Mouse (Mus musculus) heart, embryonic 16.5 days (tissue): ENCODE measurements around the gene Gipc1. TPM values are rescaled to one million over a fixed set of nuclear protein-coding genes. Genes with fewer than 3 reads are reported as not detected.

Experiments
- ATAC-seq: fragments of 200-750 bp; cut with Nextera tagmentation; replicated peaks from 2 replicates; pipeline ENCODE4 v1.8.0; 2017; ENCODE audit warnings: moderate number of reproducible peaks; ENCODE audit not compliant: insufficient read depth, low FRiP score; ENCODE audit errors: extremely low read depth
- H3K27ac ChIP-seq: fragments of 300-500 bp; sonication (generic); 2 replicates; pipeline ENCODE4 v1.5.1; 2014; ENCODE audit warnings: mild to moderate bottlenecking, low read length, control low read depth, moderate library complexity
- H3K27me3 ChIP-seq: fragments of 300-500 bp; sonication (generic); 2 replicates; pipeline ENCODE4 v1.6.1; 2014; ENCODE audit warnings: low read length, mixed read lengths; ENCODE audit not compliant: control insufficient read depth, insufficient read depth
- H3K36me3 ChIP-seq: fragments of 300-500 bp; sonication (generic); 2 replicates; pipeline ENCODE4 v1.6.1; 2014; ENCODE audit not compliant: control insufficient read depth, insufficient read depth
- H3K4me1 ChIP-seq: fragments of 300-500 bp; sonication (generic); 2 replicates; pipeline ENCODE4 v1.6.1; 2014; ENCODE audit warnings: low read length, mixed read lengths; ENCODE audit not compliant: control insufficient read depth, insufficient read depth
- H3K4me2 ChIP-seq: fragments of 300-500 bp; sonication (generic); 2 replicates; pipeline ENCODE4 v1.6.1; 2014; ENCODE audit warnings: low read depth, mild to moderate bottlenecking, control low read depth, low read length
- H3K4me3 ChIP-seq: fragments of 300-500 bp; sonication (generic); 2 replicates; pipeline ENCODE4 v1.5.1; 2014; ENCODE audit warnings: mild to moderate bottlenecking, control low read depth, low read length
- H3K9ac ChIP-seq: fragments of 300-500 bp; sonication (generic); 2 replicates; pipeline ENCODE4 v1.6.1; 2014; ENCODE audit warnings: low read length, control low read depth
- H3K9me3 ChIP-seq: fragments of 300-500 bp; sonication (generic); replicated peaks from 2 replicates; pipeline ENCODE4 v1.6.1; 2016; ENCODE audit warnings: low read length; ENCODE audit not compliant: control insufficient read depth
- WGBS: fragments of 180-500 bp; shearing (Covaris S2); extraction: QIAGEN DNeasy Blood & Tissue Kit; methylation state at CpG from one replicate; pipeline ENCODE4 v1.1.7; 2014; 5-methylcytosine and 5-hydroxymethylcytosine counted together
- polyA plus RNA-seq: library from polyadenylated mRNA; unstranded; fragments of >200 nt; fragmentation: Nextera tagmentation; extraction: Ambion mirVana; gene quantifications from 2 replicates; pipeline ENCODE4 v1.2.1, GENCODE M21; 2015

Gipc1 gene
- polyA plus RNA-seq, 1 experiment from 2014 or later, result 135 TPM

- H3K27me3 ChIP-seq, result no peaks in the 10 kb centered on the region
- H3K4me1 ChIP-seq, result peaks cover 29% of the 10 kb centered on the region
- H3K4me2 ChIP-seq, result no peak overlapping the region
- no peak overlapping the region for H3K9ac ChIP-seq
- no peak overlapping the region for H3K4me3 ChIP-seq
- no peak for ATAC-seq
- WGBS, result 91% methylated on average over 9 of the region's 9 CpGs
- no peak overlapping the region for H3K27ac ChIP-seq
- peaks cover 4% of the 10 kb centered on the region for H3K36me3 ChIP-seq
- H3K9me3 ChIP-seq, result no peaks in the 10 kb centered on the region
These were observed 3.6 kb downstream of the Gipc1 start for GRCm38 (mm10) chr8:83656043-83656442.

GRCm38 (mm10) chr8:83656484-83657246 is 4.2 kb downstream of the Gipc1 start:
- ATAC-seq, result no peak
- no peaks in the 10 kb centered on the region for H3K9me3 ChIP-seq
- no peak overlapping the region for H3K4me2 ChIP-seq
- H3K27me3 ChIP-seq, result no peaks in the 10 kb centered on the region
- no peak overlapping the region for H3K4me3 ChIP-seq
- peaks cover 4% of the 10 kb centered on the region for H3K36me3 ChIP-seq
- 65% methylated on average over 13 of the region's 13 CpGs for WGBS
- H3K4me1 ChIP-seq, result peaks cover 33% of the 10 kb centered on the region
- H3K9ac ChIP-seq, result no peak overlapping the region
- peak overlapping the region; percentile 41; the same call in 1 of the 2 replicates for H3K27ac ChIP-seq

GRCm38 (mm10) chr8:83660545-83660944 is 8.1 kb downstream of the Gipc1 start:
- ATAC-seq, result no peak
- no peaks in the 10 kb centered on the region for H3K27me3 ChIP-seq
- peak overlapping the region; percentile 32; the same call in 1 of the 2 replicates for H3K9ac ChIP-seq
- H3K4me2 ChIP-seq, result peak overlapping the region; percentile 52
- no peak overlapping the region for H3K4me3 ChIP-seq
- no peaks in the 10 kb centered on the region for H3K9me3 ChIP-seq
- peaks cover 7% of the 10 kb centered on the region for H3K36me3 ChIP-seq
- H3K4me1 ChIP-seq, result peaks cover 29% of the 10 kb centered on the region
- H3K27ac ChIP-seq, result no peak overlapping the region
- 13% methylated on average over 8 of the region's 8 CpGs for WGBS

- Histone ChIP-seq H3K9ac (peak overlapping the region; percentile 32; the same call in 1 of the 2 replicates), H3K4me3 (peak overlapping the region; percentile 6; the same call in 1 of the 2 replicates), H3K27ac (no peak overlapping the region), H3K4me2 (peak overlapping the region; percentile 52), H3K4me1 (peaks cover 30% of the 10 kb centered on the region), H3K9me3 (no peaks in the 10 kb centered on the region), H3K36me3 (peaks cover 7% of the 10 kb centered on the region), H3K27me3 (no peaks in the 10 kb centered on the region)
- WGBS, result 21% methylated on average over 22 of the region's 22 CpGs
- no peak for ATAC-seq
These were observed 8.7 kb downstream of the Gipc1 start for GRCm38 (mm10) chr8:83660995-83661680.

- H3K27me3 ChIP-seq, result no peaks in the 10 kb centered on the region
- H3K4me2 ChIP-seq, result peak overlapping the region; percentile 29; the same call in 1 of the 2 replicates
- 2% methylated on average over 4 of the region's 4 CpGs for WGBS
- no peak overlapping the region for H3K4me3 ChIP-seq
- H3K36me3 ChIP-seq, result peaks cover 7% of the 10 kb centered on the region; the same call in 1 of the 2 replicates
- H3K4me1 ChIP-seq, result peaks cover 38% of the 10 kb centered on the region
- H3K9ac ChIP-seq, result peak overlapping the region; percentile 57
- H3K9me3 ChIP-seq, result no peaks in the 10 kb centered on the region
- peak; percentile 50 for ATAC-seq
- H3K27ac ChIP-seq, result peak overlapping the region; percentile 28; the same call in 1 of the 2 replicates
These were observed 9.9 kb downstream of the Gipc1 start for GRCm38 (mm10) chr8:83662421-83662826.

- no peak overlapping the region for H3K4me2 ChIP-seq
- 88% methylated on average over 13 of the region's 13 CpGs for WGBS
- no peak overlapping the region for H3K4me3 ChIP-seq
- no peak overlapping the region for H3K27ac ChIP-seq
- no peaks in the 10 kb centered on the region for H3K9me3 ChIP-seq
- peaks cover 3% of the 10 kb centered on the region; the same call in 1 of the 2 replicates for H3K36me3 ChIP-seq
- H3K27me3 ChIP-seq, result no peaks in the 10 kb centered on the region
- H3K9ac ChIP-seq, result no peak overlapping the region
- peaks cover 45% of the 10 kb centered on the region for H3K4me1 ChIP-seq
- no peak for ATAC-seq
These were observed 11.6 kb downstream of the Gipc1 start for GRCm38 (mm10) chr8:83664096-83664495.

GRCm38 (mm10) chr8:83664931-83665625 is 12.6 kb downstream of the Gipc1 start:
- 0 out of 2 replicates have a peak, but pooled peaks cover 2% of the 10 kb centered on the region for H3K27me3 ChIP-seq
- H3K9me3 ChIP-seq, result no peaks in the 10 kb centered on the region
- H3K9ac ChIP-seq, result no peak overlapping the region
- H3K4me1 ChIP-seq, result peaks cover 45% of the 10 kb centered on the region
- ATAC-seq, result no peak
- 0 out of 2 replicates have a peak overlapping the region, but pooled peaks have one; percentile 37 for H3K27ac ChIP-seq
- no peak overlapping the region for H3K4me3 ChIP-seq
- WGBS, result 39% methylated on average over 2 of the region's 2 CpGs
- peaks cover 9% of the 10 kb centered on the region for H3K36me3 ChIP-seq
- H3K4me2 ChIP-seq, result no peak overlapping the region

GRCm38 (mm10) chr8:83665969-83666865 is 13.7 kb downstream of the Gipc1 start, which contains the start of gene Ptger1:
Gene Ptger1, plus strand, starts transcription at chr8:83666678.
- Histone ChIP-seq H3K9ac (0 out of 2 replicates have a peak within 1 kb of the TSS, but pooled peaks have one; percentile 36), H3K36me3 (peaks cover 19% of the 10 kb centered on the region), H3K4me3 (no peak within 1 kb of the TSS), H3K27ac (peak within 1 kb of the TSS; percentile 41), H3K4me1 (peaks cover 33% of the 10 kb centered on the region), H3K27me3 (0 out of 2 replicates have a peak, but pooled peaks cover 2% of the 10 kb centered on the region), H3K9me3 (no peaks in the 10 kb centered on the region), H3K4me2 (peak within 1 kb of the TSS; percentile 25; the same call in 1 of the 2 replicates)
- 29% methylated on average over 14 of the region's 14 CpGs for WGBS
- ATAC-seq, result peak; percentile 25; the same call in 1 of the 2 replicates
